Mouse (Mus musculus): ENCODE data around the gene Apod. TPM values are rescaled to one million over a fixed set of nuclear protein-coding genes. Genes with fewer than 3 reads are reported as not detected.

Gene Apod
- polyA plus RNA-seq (2012; rRNA removed): 0.05 TPM in 1 of 2 replicates, not detected in the other

DNA sequence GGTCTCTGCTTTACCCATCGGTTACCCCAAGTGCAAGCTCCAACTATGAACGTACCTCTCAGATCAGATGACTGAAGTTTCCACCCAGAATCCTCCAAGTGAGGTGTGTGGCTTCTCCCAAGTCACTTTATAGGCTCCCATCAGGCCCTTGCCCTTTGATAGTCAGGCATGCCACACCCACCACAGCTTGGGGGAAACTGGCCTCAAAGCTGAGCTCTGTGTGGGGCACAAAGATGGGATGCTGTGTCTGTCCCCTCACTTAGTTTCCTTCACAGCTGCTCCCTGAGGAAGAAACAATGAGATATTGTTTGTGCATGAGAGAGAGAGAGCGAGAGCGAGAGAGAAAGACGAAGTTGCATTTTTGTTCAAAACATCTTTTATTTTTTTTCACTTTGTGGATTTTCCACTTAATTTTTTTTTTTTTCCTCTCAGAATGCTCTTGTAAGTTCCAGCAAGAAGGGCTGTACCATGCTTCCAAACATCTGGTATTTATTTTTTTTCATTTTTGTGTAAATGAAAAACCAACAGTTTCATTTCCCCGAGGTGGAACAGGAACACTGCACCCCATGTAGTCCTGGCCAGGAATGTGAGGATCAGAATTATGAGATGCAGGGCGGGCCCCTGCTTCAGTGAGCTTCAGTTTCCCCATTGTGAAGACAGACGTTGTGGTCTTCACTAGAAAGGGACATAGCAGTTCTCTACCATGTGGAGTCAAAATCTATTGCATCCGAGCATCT is at the start of gene Apod:
Gene Apod, minus strand, starts transcription at position 312 of the 737 bp plus-strand sequence.

DNA sequence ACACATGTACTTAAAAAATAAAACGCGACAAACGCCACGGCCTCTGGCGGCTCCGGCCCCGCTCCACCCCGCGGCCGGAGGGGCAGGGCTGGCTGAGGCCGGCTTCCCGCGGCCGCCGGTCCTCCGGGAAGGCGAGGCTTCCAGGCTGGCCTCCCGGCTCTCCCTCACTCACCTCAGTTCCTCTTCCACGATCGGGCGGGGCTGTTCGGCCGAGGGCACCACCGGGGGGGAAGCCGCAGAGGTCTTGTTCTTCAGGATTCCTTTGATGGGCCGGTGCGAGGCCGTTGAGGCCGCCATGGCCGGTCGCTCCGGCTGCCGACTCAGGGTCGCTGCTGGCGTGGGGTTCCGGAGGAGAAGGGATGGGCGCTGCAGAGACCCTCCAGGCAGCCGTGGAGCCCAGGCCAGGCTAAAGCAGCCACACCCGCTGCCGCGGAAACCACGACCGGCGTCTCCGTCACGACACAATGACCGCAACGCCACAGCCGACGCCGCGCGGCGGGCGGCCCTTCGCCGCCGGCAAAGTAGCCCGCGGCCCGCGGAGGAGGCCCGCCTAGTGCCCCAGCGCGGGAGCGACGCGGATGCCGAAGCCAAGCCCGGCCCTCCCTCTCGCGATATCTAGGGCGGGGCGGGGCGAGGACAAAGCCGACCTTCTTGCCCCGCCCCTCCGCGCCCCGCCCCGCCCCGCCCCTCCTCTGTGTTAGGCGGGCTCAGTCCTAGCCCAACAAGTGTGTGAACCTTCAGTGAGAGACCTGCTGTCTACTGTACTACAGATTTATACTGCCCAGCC is 39.7 kb downstream of the Apod start, which contains the start of gene Ppp1r2:
Gene Ppp1r2, minus strand, starts transcription at position 604 of the 787 bp plus-strand sequence.

Other genes starting within 250 kb of the Apod start
- gene Xxylt1, start 233.4 kb downstream of the Apod start, polyA plus RNA-seq (2012; rRNA removed): 1.6 and 1.7 TPM in 2 replicates
- 7.0 and 8.1 TPM in 2 replicates for gene Acap2, start 113.6 kb downstream of the Apod start, polyA plus RNA-seq (2012; rRNA removed)
- gene Ppp1r2, start 39.5 kb downstream of the Apod start, polyA plus RNA-seq (2012; rRNA removed): 14.2 and 15.5 TPM in 2 replicates
- gene Bdh1, start 107.5 kb upstream of the Apod start, polyA plus RNA-seq (2012; rRNA removed): 213 and 249 TPM in 2 replicates